Mouse (Mus musculus) E14TG2a.4 (cell line): ENCODE results near the gene Stard8.

Experiments
- CTCF ChIP-seq: conservative IDR thresholded peaks from 2 replicates; pipeline ENCODE4 v1.5.1; 2014; ENCODE audit warnings: low read length
- POU5F1 ChIP-seq: IDR thresholded peaks from 2 replicates; pipeline ENCODE4 v1.6.1; 2014; ENCODE audit warnings: low read length, borderline replicate concordance

- no peak for TF ChIP-seq CTCF
- no peak for TF ChIP-seq POU5F1
Observed at GRCm38 (mm10) chrX:99065582-99065981, 62.5 kb downstream of the Stard8 start.
